Mouse (Mus musculus) urinary bladder, postnatal 25 days (tissue): ENCODE measurements around the gene Abcc3.

ENCODE experiments used
- DNase-seq: peaks from one replicate; pipeline ENCODE4 v3.0.0; 2022; ENCODE audit warnings: low spot score

Abcc3 gene

DNA sequence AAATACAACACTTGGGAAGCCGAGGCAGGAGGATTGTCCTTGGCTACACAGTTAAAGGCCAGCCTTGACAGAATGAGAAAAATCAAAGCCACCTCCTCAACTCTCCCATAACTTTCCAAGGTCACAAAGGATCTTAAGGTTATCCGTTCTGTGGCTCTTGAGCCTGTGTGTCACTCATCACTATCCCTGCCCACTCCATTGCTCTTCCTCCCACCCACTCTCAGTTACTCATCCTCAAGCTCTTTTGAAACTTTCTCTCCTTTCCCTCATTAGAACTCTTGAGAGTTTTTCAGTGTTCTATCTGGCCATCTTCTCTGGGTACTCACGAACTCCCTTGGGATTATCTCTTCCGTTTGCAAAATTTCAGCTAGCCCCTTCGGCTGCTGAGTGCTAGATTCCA lies 68.2 kb downstream of the Abcc3 start:
- DNase-seq: no peak

DNA sequence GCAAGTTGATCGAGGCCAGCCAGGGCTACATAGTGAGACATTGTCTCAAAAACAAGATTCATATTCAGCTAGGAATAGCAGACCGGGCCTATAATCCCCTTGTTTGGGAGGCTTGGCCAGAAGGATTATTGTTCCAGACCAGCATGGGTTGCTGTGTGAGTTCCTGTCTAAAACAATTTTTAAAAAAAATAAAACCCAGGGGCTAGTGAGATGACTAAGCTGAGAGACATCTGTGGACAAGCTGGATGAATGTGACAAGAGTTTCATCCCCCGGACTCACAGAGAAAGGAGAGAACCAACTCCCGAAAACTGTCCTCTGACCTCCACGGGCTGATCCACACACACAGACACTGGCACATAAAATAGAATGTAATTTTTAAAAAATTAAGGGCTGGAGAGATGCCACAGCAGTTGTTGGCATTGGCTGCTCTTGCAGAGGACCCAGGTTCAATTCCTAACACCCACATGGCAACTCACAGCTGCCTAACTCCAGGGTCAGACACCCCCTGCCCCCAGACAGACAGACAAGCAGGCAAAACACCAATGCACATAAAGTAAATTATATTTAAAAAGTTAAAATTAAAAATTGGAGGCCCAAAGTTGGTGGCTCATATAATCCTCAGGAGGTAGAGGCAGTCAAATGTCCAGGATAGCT lies 69.4 kb downstream of the Abcc3 start:
- no peak for DNase-seq

DNA sequence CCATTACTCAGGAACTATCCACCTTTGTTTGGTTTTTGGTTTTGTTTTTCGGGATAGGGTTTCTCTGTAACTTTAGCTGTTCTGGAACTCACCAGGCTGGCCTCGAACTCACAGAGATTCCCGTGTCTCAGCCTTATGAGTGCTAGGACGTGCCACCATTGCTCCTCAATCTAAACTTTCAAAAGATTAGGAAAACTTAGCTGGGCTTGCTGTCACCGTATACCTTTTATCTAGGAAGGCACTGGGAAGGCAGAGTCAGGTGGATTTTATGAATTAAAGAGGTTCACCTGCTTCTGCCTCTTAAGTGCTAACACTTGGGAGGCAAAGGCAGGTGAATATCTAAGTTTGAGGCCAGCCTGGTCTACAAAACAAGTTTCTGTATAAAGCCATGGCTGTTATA lies 70.2 kb downstream of the Abcc3 start:
- no peak for DNase-seq

DNA sequence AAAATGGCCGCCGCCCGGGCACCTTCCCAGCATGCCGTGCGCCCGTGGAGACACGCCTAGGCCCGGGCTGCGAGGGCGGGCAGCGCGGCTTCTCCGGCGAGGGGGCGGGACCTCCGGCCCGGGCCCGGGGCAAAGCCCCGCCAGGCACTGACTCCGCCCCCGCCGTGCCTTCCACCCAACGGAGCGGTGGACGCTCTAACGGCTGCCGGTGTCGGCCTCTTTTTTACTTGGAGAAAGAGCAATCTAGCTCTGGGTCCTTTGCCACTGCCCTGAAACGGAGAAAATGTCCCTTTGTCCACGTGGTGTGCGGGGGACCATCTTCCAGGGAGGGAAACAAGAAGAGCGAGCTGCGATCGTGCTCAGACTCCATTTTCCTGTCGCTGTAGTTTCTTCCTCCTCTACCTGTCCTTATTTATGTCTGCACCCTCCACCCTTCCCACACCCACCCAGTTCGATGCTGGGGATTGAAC lies 70.8 kb downstream of the Abcc3 start, which contains the start of gene Luc7l3:
TSS of gene Luc7l3 (minus strand) at position 58 of the 470 bp plus-strand sequence.
- peak; percentile 94 for DNase-seq

DNA sequence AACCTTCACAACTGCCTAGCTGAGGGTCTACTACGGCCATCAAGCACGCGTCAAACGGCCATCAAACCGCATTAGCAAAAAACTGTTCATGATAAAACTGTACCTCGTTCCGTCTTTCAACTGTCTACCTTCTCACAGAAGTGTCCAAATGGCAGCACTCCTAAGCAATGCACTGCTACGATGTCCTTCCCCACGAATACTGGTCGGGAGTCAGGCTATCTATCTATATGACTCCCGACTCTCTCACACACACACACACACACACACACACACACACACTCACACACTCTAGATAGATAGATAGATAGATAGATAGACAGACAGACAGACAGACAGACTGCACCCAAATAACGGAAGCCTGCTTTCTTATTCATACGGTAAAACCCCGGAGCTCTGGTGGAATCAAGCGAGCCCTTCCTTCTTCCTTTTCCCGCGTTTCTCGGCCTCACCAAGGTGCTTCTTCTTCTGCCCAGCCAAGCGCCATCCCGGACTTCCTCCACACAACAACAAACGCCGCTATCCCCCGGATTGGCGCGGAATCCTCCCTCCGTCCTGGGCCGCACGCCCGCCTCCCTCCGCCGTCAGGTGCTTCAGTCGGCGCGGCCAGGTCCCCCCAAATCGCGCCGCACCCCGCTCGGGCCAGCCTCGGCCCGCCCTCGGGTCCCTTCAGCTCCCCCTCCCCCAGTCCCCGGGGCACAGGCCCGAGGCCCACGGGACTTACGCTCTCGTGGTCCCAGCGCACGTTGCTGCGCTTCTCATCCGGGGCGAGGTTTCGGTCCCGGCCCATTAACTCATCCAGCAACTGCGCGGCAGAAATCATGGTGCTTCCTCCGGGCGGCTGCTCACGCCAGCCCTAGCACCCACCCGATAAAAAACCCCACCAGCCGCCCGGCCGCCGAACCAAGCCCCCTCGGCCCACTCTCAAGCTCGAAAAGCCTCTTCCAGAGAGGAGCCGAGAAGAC lies 71.5 kb downstream of the Abcc3 start:
- DNase-seq: no peak

DNA sequence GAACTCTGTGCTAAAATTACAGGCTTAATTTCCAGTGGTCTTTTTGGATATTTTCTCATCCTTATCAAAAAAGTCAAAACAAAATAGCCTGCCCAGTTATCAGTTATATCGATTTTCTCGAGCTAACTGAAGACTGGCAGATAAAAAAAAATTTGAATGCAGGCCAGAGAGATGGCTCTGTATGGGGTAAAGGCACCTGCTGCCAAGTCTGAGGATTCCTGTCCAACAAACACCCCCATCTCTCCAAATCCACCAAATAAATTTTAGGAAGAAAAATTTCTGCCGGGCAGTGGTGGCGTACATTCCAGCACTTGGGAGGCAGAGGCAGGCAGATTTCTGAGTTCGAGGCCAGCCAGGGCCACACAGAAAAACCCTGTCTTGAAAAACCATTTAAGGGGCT lies 74.7 kb downstream of the Abcc3 start:
- no peak for DNase-seq

DNA sequence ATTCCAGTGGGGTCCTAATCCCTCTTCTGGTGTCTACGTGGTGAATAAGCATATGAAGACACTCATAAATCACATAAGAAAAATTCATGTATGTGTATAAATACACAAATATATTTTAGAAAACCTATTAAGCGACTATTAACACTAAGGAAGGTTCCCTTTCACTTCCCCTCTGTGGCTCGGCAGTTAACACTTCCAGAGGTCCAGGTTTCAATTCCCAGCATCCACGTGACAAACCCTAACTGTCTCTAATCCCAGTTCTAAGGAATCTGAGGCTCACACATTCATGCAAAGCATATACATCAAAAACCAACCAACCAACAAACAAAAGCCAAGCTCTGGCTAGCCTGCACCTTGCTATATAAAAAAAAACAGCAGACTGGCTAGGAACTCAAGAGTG lies 75.3 kb downstream of the Abcc3 start:
- DNase-seq: no peak

DNA sequence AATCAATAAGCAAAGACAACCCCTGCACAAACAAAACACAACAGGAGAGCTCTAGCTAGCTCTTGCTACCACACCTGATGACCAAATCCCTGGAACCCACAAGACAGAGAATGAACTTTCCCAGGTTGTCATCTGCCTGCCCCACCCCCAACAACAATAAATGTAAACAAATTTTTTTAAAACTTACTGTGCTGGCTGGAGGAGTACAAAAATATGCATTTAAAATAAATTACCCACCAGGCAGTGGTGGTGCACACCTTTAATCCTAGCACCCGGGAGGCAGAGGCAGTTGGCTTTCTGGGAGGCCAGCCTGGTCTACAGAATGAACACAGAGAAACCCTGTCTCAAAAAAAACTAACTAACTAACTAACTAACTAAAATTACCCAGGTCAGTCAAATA lies 75.8 kb downstream of the Abcc3 start:
- DNase-seq: no peak

DNA sequence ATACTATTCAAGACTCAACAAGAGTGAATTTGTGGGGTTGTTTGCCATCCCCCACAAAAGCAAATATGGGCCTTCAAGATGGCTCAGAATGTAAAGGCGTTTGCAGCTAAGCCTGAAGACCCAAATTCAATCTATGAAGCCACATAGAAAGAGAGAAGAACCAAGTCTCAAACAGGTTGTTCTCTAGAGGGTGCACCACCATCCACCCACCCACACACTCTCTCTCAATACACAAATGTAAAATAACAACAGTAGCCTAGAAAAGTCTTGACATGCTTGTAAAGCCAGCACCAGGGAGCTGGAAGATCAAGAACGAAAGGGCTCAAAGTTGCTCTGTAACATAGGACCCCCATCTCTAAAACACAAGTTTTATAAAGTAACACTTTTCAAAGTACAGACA lies 76.3 kb downstream of the Abcc3 start:
- DNase-seq: no peak

DNA sequence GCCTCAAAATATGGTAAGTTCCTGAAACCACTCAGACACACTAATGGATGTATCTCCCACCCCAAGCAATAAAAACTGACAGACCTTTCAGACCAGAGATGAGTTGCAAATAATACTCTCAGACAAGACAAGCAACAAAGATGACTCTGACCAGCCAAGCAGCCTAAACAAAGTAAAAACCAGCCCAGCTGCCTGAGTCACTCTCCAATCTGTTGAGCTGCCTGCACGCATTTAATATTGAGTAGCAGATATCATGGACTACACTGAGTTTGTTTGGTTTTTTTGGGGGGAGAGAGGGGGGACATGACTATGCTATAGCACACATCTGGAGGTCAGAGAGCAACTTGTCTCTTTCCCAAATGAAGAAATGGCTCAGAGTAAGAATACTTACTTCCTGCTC lies 77.5 kb downstream of the Abcc3 start:
- no peak for DNase-seq

DNA sequence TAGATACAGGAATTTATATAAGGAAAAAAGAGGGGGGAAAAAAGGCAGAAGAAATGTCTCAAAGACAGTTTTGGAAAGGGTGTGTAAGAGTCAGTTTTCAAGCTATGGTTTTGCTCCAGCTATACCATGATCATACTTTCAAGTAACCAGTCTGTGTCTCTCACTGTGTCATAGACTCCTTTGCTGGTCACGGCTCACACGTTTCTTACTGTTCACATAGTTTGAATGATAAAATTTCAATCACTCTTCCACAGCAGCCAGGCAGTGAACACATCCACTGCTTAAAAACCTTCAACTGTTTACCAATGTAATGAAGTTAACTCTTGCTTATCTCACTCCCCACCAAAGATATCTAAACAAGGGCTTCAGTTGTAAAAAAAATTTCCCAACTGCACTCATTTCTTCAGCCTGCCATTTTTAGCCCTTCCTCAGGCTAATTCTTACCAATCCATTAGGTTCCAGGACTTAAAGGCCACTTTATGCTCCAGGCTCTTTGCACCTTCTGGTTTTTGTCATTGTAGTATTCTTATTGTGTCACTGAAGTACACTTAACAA lies 78.6 kb downstream of the Abcc3 start:
- DNase-seq: no peak

DNA sequence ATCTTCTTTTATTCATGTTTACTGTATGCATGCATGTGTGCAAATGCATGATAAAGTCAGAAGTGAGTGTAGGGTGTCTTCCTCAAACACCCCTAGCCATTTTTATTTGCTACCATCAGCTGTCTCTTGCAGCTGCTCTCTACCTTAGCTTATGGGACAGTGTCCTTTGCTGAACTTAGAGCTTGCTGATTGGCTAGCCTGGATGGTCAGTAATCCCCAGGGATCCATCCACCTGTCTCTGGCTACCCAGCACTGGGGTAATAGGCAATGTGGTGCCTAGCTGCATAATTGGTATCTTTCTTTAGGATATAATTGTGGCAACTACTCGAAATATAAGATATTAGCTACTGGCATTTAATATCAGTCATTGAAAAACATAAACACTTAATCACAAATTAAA lies 80.1 kb downstream of the Abcc3 start:
- DNase-seq: no peak

DNA sequence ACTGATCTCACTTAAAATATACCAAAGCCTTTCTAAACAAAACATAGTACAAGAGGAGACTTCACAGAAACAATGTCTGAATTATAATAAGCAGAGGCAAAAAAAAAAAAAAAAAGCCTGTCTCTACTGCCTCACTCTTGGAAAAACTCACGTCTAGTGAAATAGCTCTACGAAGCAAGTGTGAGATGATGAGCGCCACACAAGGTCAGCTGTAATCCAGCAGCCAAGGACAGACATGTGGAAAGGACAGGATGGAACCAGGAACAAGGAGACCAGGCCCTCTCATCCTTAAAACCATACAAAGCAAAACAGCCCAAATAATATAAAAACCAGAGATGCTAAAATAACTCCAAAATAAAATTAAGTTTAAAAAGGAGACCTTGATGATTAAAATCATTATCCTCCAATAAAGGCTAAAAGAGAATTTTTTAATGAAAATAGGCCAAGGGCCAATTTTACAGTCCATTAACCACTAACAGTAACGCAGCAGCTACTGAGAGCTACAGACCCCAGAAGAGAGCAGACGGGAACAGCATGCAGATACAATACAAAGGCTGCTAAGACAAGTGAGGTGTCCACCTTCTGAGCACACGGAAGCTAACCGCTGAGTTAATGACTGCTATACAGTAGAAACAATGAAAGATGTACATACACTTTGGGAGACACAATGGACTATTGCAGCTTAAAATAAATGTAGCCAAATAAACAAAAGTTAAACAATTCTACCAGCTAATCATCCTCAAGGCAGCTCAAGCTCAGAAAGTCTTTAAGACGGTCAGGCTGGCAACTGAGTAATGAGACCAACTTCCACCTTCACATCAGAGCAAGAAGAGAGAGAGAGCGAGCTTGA lies 97.6 kb downstream of the Abcc3 start:
- no peak for DNase-seq
